Mouse (Mus musculus): ENCODE data around the gene Zfp873. TPM values are rescaled to one million over a fixed set of nuclear protein-coding genes. Genes with fewer than 3 reads are reported as not detected.
"Not testable (repeated sequence)": the region's sequence is repeated elsewhere in the genome, so short reads cannot be mapped to it uniquely, and the experiment has no call there.

Zfp873 gene
- 10 to 100 TPM; 14.6 to 15.5 TPM for total RNA-seq (2021)
- long read RNA-seq, experiment 1, partial matches to known transcripts: 0 of 5 reads
- long read RNA-seq, experiment 1, other reads (novel, unspliced or antisense): 4 of 5 reads
- long read RNA-seq, experiment 2, partial matches to known transcripts: 0 of 4 reads
- long read RNA-seq, experiment 2, other reads (novel, unspliced or antisense): 3 of 4 reads

DNA sequence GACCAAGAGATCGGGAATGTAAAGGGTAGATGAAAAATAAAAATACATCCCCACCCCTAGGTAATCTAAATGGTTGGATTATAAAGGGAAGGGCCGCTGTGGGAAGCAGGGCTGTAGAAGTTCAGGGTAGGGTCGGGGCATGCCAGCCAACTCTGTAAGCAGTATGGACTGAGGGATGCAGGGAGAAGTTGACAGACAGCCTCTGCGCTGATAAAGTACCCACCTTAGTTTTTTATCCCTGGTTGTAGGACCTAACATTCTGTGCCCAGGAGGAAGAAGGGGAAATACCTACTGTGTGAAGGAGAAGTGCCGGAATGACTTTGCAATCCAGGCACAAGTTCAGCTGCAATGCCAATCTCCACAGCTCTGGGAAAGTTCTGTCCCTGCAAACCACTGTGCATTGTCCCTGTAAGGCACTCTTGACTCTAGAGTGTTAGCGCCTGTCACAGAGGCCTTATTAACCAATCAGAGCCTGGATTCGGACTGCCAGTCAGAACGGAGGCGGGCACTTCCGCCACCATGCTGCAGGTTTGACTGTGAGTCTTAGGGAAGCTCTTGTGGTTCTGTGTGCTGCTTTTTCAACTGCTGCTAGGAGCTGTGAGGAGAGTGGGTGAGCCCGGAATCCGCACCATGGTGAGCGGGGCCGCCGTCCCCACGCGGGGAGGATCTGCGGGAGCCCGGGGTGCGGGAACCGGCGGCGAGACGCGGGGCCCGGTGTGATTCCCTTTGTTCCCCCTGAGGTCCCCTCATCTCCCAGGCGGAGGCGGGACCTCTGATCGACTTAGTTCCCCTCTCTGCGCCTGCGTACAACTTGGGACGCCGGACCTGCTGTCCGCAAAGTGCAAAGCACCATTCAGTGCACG is at the start of gene Zfp873:
Gene Zfp873, plus strand, starts transcription at position 527 of the 863 bp plus-strand sequence.
- DNase-seq (ENCODE audit: low spot score in 2 of 2): peak; percentile 77 to 85

GRCm38 (mm10) chr10:82003209-82003608 is 44.7 kb upstream of the Zfp873 start:
- not testable (repeated sequence) for DNase-seq (ENCODE audit: low spot score in 2 of 2)

- not testable (repeated sequence) for DNase-seq (ENCODE audit: low spot score in 2 of 2)
These were observed 43.1 kb upstream of the Zfp873 start for GRCm38 (mm10) chr10:82004822-82005221.

GRCm38 (mm10) chr10:82042191-82042590 is 5.7 kb upstream of the Zfp873 start:
- DNase-seq (ENCODE audit: low spot score in 2 of 2): no peak

- no peak for DNase-seq (ENCODE audit: low spot score in 2 of 2)
These were observed 1.3 kb upstream of the Zfp873 start for GRCm38 (mm10) chr10:82046603-82047002.

DNA sequence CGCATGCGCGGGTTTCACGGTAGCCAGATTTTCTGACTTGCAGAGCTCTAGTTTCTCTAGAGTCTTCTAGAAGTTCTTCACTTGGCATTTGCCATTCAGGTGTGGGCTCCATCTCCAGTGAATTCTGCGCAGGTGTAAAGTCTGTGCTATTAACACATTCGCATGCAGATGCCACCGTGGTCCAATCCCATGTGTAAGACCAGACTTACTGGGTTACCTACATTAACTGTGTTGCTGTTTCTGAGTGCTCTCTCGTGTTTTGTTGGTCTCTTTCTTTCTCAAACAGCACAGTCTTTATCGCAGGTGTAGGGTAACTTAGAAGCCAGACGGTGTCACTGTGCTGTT is 509 bp downstream of the Zfp873 start:
- DNase-seq (ENCODE audit: low spot score in 2 of 2): not testable (repeated sequence)

GRCm38 (mm10) chr10:82082728-82083621 is 35.1 kb downstream of the Zfp873 start, which contains the start of gene BC024063:
Gene BC024063, plus strand, starts transcription at chr10:82083353.
- peak in 1 of 2 experiments; percentile 8 for DNase-seq (ENCODE audit: low spot score in 2 of 2)

DNA sequence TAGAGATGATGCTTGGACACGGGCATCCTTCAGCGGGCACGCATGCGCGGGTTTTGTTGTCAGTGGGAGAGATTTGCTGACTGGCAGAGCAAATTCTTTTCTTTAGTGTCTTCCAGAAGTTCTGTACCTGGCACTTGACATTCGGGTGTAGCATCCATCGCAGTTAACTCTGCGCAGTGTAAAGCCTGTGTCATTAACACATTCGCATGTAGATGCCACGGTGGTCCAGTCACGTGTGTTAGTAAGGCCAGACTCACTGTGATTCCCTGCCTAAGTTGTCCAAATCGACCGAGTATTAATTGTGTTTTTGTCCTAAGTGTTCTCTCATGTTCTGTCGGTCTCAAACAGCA is 35.7 kb downstream of the Zfp873 start:
- not testable (repeated sequence) for DNase-seq (ENCODE audit: low spot score in 2 of 2)

Other genes starting within 250 kb of the Zfp873 start
- gene Gm4767, start 235.9 kb upstream of the Zfp873 start, total RNA-seq (2021): 1 to 10 TPM; 3.0 to 4.7 TPM
- gene Gm32687, start 184.2 kb upstream of the Zfp873 start, total RNA-seq (2021): 1 to 10 TPM; 4.6 to 5.9 TPM
- 1 to 10 TPM; 3.3 to 3.6 TPM for gene Zfp781, start 117.6 kb upstream of the Zfp873 start, total RNA-seq (2021)
- gene BC024063, start 35.2 kb downstream of the Zfp873 start, total RNA-seq (2021): 1 to 10 TPM; 4.7 to 6.0 TPM
- 10 to 100 TPM in 1 of 2 experiments, 1 to 10 TPM in 1; 9.2 to 10.8 TPM for gene AU041133, start 79.9 kb downstream of the Zfp873 start, total RNA-seq (2021)
- 10 to 100 TPM in 1 of 2 experiments, 1 to 10 TPM in 1; 9.8 to 11.6 TPM for gene Zfp938, start 193.2 kb downstream of the Zfp873 start, total RNA-seq (2021)

Measured in adrenal gland, postnatal 4 days (tissue).